Mouse (Mus musculus): Measurements from ENCODE around the gene Ap5s1.

The Ap5s1 gene

DNA sequence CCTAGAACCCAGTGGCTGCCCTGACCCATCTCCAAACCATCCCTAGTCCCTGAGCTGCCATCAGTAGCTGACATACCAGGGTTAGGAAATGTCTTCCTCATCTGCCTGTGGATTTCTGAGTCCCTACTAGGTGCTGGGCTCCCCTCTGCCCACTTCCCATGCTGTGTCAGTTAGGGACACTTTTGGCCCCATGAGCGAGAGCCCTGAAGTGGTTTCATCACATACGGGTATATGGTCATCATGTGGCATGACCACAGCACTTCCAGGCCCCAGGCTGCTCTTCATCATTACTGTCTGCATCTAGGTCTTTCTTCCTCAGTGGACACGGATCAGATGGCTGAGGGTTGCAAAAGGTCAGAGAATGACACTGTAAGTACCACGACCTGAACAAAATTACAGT, at the start of gene Ap5s1:
Gene Ap5s1 (plus strand): TSS at position 301 of the 400 bp plus-strand sequence.
- DNase-seq (ENCODE audit: low spot score): no peak

DNA sequence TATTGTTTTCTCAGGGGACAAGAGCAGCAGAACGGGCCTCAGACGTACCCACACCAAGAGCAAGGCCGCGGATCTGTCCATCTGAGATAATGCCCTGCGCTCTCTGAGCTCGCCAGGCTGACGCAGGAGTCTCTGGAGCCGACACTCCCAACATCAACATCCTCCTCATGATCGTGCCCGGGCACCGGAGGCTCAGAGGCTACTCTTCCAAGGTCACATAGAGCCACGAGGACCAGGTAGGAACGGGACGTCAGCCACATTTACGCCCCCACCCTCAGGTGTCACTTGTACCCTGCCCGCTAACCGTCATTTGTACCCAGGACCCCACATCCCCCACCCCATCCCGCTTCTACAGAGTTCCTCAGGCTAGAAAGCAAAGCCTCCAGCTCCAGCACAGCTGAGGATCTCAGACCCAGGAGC, 47.4 kb upstream of the Ap5s1 start:
- peak; percentile 65 for DNase-seq (ENCODE audit: low spot score)

DNA sequence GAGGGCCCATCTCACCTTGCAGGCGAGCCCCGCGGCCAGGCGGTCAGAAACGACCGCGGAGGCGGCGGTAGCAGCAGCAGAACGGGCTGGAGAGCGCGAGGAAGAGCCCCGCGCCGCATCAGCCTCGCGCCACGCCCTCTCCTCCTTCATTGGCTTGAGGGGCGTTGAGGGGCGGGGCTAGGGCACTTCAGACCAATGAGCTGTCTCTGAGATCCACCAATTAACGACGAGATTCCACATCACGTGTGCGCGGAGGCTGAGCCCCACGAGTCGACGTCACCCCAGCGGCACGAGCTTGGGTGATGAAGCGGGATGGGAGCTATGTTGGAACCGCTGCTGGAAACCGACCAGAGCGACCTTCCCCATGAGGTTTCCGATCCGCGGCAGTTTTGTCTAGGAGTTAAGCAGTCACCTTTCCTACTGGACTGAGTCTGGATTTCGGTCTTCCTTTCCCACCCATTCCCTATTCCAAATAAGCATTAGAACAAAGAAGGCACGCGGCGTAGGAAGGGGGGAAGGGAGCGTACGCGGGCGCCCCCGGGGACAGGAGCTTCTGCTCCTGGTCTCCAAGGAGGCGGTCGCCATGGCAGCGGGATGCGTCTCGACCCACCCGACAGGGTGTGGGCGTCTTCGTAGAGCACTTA, 46.8 kb upstream of the Ap5s1 start, which contains the start of gene 1700037H04Rik:
Gene 1700037H04Rik (minus strand): TSS at position 144 of the 644 bp plus-strand sequence.
- DNase-seq (ENCODE audit: low spot score): peak; percentile 98

DNA sequence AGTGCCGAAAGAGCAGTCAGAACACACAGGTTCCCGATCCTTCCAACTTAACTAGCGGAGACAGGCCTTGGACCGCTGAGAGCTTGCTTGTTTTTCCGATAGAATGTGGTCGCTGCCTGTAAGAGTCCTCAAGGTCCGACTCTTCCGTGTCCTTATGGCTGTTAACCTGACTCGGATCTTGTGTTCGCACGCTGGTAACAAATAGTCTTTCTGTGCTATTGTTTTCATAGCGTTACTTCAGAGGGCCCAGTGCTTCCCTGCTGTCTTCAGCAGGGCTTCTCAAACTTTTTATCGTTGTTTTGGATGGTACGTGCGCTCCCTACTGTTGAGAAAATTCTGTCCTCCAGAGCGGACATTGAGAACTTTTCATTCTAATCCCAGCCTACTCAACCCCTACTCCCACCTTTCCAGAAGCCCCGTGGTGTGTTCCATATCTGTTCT, 46.2 kb upstream of the Ap5s1 start:
- peak; percentile 39 for DNase-seq (ENCODE audit: low spot score)

DNA sequence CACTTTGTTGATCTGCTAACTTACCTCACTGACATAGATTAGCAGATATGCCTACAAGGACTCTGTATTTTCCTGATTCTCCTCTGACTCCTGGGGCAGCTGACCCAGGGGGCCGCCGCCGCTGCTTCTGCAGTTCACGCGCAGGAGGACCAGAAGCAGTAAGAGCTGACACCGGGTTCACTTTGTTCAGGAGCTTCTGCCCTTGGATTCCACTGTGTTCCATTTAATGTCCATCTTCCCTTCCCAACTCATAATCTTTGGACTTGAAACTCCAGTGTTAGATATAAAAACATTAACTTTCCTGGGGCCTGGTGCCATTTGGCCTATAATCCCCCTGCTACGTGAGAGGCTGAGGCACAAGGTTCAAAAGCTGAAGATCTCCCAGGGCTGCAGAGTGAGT, 43.0 kb upstream of the Ap5s1 start:
- DNase-seq (ENCODE audit: low spot score): no peak

DNA sequence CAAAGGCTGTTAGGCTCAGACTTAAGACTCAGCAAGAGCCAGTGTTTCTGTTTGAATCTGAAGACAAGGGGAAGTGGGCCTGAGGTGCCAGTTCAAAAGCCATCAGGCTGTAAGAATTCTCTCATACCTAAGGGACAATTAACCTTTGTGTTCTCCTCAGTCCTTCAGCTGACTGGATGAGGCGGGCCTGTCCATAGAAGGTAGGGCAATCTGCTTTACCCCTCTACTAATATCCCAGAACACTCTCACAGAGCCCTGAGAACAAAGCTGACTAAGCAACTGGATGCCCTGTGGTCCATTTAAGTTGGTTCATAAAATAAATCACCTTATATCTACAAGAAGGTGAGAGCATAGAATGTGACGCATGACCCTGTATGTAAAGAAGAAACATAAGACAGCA, 40.7 kb upstream of the Ap5s1 start:
- no peak for DNase-seq (ENCODE audit: low spot score)

DNA sequence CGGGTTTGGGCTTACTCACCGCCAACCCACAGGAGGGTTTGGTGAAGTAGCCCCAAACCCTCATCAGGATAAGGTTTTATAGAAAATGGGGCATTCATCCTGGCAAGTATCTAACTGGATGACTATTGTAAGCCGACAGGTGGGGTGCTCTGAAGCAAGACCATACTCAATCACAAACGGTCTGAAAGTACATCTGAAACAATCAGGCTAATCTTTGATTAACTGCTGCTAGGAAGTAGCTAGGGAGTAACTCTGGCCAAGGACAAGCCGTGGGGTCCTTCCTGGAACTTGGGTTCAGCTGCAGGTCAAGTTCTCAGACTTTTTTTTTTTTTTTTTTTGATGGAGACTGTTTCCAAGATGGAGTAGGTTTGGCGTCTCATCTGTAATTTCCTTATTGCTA, 38.9 kb upstream of the Ap5s1 start:
- DNase-seq (ENCODE audit: low spot score): no peak

DNA sequence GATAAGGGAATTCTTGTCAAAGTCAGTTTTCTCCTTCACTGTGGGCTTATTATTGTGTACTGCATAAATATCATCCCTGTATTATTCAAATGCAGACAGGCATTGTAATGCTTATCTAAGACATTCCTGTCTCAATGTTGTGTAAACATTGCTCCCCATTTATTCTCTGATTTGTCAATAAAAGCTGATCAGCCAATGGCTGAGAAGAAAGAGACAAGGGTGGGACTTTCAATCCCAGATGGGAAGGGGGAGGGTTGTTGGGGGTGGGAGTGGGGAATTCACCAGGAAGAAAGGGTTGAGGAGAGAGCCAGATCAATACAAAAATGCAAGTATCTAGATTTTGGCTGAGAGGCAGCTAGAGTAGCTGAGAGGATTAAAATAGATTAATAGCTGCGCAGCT, 38.0 kb upstream of the Ap5s1 start:
- no peak for DNase-seq (ENCODE audit: low spot score)

DNA sequence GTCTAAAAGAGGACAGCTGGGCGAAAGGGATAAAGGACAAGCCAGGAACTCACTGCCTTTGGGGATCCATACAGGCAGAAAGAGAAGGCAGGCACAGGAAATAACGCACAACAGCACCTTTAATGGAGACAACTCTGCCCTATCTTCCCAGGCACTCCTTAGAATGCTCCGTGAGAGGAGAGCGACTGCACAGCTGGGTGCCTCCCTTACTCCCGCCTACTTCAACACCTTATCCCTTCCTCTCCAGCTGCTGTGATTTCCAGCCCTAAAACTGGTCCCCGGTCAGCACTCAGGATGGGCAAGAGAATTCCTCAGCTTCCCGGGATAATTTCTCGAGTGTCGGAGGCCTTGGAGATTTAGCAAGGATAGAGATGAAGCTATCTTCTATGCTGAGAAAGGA, 35.9 kb upstream of the Ap5s1 start:
- DNase-seq (ENCODE audit: low spot score): no peak

DNA sequence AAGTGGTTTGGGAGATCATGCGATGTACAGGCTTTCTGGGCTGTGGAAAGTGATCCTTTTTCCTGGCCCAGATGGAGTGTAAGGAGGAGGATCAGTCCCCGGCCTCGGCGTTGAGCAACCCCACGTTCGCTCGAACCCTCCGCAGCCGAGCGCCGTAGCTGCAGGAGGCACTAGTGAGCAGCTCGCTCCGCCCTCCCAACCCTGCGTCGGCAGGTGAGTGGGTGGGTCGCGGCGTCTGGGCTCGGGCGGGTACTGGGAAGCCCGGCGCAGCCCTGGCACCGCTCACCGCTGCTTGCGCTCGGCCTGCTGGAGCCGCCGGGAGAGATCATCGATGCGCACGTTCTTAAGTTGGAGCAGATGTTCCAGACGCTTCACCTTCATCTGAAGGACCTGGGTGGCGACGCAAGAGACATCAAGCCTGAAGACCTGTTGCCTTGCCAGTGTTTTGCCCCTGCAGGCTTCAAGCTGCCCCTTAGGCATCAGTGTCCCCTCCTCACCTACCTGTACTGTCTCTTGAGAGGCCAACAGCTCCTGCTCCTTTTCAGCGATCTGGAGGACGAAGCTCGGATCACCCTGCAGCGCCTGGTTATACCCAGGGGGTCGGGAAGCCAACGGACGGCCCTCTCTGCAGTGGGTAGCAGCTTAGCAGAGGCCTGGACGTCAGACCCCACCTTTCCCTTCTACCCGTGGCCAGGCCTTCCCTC, 35.3 kb upstream of the Ap5s1 start:
- no peak for DNase-seq (ENCODE audit: low spot score)

DNA sequence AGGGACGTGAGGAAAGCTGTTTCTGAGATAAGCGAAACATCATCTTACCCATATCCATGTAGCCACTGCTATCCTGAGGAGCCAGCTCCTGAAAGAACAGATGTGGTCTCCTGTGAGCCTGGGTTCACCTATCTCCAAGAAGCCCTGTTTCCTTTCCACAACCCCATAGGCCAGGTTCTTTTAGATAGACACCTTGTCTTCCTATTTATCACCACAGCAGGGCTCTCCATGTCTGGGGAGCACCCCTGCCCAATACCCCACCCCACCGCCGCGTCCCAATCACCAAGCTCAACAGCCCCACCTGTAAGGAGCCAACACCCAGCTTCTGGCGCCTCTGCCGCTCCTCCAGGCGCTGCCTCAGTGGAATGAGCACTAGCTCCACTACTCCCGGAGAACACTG, 34.6 kb upstream of the Ap5s1 start:
- DNase-seq (ENCODE audit: low spot score): no peak

DNA sequence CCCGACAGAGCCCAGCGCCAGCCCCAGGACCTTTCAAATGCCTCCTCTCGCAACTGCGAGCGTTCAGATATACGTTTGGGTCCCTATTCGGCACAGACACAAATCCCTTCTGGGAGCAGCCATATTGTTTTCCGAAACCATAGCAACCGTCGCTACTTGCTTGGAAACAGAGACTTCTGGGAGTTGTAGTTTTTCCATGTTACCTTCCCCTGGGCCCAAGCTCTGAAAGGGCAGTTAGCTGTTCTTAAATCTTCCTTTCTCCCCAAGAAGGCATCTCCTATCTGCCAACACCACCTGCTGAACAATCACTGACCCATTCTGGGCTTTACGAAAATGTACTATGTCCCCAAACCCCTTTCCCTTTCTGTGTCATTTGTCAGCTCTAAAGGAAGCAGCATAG, 32.2 kb upstream of the Ap5s1 start:
- peak; percentile 81 for DNase-seq (ENCODE audit: low spot score)

DNA sequence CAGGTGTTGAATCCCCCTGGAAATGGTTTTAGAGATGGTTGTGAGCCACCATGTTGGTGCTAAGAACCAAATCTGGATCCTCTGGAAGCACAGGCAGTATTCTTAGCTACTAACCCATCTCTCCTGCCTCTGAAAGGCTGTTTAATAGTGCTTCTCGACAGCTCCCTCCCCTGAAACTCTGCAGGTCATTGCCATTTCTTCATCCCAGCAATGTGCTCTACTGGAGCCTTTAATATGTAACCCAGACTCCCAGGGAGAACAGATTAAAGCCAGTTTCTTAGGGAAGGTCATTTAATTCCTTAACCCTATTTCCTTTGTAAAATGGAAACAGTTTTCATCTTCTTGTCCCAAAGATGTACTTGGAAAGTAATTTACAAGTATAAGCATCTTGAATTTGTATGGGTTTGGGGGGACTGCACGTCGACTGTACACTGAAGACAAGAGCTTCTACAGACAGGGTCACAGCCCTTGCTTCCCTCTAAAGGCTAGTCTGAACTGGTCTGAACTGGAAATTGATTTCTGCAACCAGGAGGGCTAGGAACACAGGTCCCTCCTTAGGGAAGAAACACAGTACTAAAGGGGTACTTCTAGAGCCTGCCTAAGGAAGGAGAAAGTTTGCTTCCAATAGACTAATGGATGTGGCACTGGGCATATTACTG, 31.5 kb upstream of the Ap5s1 start:
- DNase-seq (ENCODE audit: low spot score): no peak

DNA sequence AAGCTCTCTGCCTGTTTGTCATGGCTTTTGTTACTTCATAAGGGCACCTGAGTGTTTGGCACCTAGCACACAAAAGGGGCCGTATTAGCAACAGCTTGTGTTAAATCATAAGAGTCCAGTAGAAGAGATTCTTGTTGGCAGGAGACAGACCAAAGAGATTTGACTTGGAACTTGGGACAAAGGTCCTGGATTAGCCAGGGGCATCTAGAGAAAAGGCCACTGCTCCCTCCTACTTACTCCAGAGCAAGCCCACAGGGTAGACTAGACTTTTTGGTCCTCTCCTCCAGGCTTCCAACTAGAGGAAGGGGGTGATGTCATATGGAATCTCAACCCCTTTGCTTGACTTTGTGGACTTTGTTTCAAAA, 31.0 kb upstream of the Ap5s1 start:
- no peak for DNase-seq (ENCODE audit: low spot score)

DNA sequence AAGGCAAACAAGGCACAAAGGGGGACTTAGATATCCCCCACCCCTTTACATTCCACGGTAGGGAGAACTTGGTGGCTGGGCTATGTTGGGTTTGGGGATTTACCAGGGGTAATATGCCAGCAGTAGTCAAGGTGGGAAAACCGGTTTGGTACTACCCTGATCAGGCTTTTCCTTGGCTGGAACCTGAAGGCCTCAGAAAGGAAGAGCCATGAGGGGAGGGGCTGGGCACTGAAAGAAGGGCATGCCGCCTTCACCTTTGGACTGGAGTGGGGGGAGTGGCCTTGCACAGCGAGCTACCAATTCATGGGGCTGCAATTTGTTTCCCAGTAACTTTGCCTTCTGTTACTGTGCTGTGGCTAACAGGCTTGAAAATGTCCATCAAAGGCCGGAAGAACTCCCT, 30.4 kb upstream of the Ap5s1 start:
- DNase-seq (ENCODE audit: low spot score): no peak

DNA sequence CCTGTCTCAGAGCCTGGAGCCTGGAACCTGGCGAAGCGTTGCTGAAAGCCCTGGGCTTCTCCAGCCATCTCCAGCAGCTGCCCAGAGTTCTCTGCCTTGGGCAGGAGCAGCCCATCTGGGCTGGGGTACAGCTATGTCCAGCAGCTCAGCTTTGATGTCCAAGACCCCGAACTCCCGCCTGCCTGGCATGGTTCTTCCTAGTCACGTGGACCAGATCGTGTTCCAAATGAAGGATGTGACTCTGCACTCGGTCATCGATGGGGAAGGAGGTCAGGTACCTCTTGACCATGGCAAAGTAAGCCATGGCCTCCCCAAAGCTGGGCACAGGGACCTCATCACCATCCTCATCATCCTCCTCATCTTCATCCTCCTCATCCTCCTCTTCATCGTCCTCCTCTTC, 28.9 kb upstream of the Ap5s1 start:
- no peak for DNase-seq (ENCODE audit: low spot score)

DNA sequence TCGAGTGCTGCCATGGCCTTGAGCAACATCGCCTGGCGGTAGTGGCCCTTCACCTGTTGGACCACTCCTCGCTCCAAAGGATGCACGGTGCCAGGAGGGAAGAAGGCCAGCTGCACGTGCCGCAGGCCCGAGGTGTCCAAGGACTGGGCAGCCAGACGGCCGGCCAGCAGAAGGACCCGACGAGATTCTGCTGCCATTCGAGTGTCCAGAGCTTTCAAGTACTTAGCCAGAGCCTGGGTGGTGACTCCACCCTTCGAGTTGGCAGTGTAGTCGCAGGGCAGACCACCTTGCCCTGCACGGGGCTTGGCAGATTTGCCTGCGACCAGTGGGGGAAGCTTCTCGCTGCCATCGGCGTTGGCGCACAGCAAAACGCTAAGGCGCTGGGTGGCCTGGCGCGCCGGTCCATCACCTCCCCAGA, 28.0 kb upstream of the Ap5s1 start:
- DNase-seq (ENCODE audit: low spot score): no peak

DNA sequence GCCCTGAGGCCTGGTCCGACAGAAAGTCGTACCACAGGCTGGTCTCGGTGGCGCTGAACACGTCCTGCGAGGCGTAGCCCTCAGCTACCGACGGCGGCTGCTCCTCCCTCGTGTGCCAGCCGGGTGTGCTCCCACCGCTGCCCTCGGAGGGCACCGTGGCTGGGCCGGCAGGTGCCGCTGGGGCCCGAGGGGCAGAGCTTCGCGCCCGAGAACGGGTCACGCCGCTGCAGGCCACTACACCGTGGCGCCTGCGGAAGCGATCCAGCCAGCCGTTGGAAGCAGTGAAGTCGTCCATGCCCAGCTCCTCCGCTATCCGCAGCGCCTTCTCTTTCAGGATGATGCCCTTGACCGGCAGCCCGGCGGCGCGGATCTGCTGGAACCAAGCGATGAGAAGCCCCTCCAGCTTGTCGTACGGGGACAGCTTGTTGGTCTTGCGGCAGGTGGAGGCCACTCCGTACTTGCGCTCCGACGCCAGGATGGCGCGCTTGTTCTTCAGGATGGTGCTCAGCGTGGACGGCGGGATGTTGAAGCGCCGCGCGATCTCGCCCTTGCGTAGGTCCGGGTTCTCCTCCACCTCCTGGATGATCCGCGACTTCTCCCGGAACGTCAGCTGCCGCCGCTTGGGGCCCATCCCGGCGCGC, 27.5 kb upstream of the Ap5s1 start:
- DNase-seq (ENCODE audit: low spot score): peak; percentile 79

DNA sequence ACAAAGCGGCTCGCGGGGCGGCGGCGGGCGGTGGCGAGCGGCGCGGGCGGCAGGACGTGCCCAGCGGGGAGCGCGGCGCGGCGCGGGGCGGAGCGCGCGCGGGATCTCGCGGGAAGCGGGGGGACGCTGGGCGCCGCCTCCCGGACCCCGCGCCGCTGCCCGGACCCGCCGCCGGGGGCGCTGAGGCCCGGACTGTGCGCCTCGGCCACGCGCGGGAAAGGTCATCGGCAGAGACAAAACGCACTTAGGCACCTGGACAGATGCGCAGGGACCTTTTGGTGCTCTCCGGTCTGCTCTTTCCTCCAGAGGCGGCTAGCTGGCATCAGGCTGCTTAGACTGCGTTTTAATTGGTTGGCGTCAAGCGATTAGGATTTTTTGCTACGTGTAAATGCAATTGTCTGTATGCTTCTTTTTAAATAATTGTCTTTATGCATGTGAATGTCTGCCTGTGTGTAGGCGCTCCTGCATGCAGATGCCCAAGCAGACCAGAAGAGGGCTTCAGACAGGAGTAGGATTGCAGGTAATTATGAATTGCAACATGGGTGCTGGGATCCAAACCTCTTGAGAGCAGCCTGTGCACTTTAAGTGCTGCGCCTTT, 26.8 kb upstream of the Ap5s1 start, which contains the start of gene Cenpb:
Gene Cenpb (minus strand): TSS at position 78 of the 598 bp plus-strand sequence.
- peak; percentile 88 for DNase-seq (ENCODE audit: low spot score)

DNA sequence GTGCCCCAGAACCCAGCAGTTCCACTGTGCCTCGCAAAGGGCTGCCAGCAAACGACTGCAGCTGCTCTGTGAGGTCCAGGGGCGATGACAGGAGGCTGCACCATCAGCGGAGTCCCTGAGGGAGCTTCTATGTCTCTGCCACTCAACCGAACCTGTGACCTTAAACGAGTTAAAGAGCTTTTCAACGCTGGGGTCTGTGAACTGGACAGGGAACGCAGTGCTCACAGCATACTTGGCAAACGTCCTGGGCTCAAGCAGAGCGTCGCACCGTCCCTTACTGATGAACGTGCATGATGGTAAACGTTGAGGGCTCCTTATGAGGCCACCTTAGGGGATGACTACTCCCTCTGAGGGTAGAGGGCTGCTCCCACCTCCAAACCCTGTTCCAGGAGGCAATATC, 20.5 kb upstream of the Ap5s1 start:
- no peak for DNase-seq (ENCODE audit: low spot score)

DNA sequence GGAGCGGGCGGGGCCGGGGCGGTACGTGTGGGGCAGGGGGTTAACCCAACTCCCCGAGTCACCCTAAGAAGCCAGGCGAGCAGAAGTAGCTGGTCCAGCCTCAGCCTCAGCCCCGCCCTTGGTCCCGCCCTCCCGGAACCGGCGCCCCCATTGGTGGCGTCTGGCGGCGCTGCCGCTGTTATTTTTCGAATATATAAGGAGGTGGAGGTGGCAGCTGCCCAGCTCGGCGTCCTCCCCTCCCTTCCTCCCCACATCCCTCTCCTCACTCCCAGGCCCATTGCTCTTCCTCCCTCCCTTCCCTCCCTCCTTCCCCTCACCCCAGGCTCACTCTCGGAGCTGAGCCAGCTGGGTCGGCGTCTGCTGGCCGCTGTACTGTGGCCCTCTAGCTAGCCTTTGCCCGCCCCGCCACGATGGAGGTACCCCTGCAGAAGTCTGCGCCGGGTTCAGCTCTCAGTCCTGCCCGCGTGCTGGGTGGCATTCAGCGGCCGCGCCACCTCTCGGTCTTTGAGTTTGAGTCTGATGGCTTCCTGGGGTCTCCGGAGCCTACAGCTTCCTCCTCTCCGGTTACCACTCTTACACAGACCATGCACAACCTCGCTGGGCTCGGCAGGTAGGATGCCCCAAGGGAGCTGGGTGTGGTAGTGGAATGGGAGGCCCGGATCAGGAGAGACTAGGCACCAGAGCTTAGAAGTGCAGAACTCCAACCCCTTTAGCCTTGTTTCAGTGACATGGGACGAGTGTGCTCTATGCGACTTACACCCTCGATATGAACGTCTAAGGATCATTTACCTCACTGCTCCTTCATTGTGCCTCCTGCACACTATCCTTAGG, 19.9 kb upstream of the Ap5s1 start, which contains the start of the genes Cdc25b and Spef1:
Gene Cdc25b (plus strand): TSS at position 179 of the 831 bp plus-strand sequence.
Gene Spef1 (minus strand): TSS at position 512 of the 831 bp plus-strand sequence.
- DNase-seq (ENCODE audit: low spot score): peak; percentile 88

All from MN1 (cell line).